Mouse (Mus musculus) embryonic facial prominence, embryonic 15.5 days (tissue): ENCODE measurements around the gene Nfib. TPM values are rescaled to one million over a fixed set of nuclear protein-coding genes. Genes with fewer than 3 reads are reported as not detected.

Experiments
- ATAC-seq: fragments of 200-750 bp; cut with Nextera tagmentation; 2 replicates; pipeline ENCODE4 v1.8.0; 2017; ENCODE audit warnings: low read depth, moderate TSS enrichment; ENCODE audit not compliant: insufficient number of reproducible peaks, low FRiP score, low TSS enrichment
- H3K27ac ChIP-seq: fragments of 300-500 bp; sonication (generic); replicated peaks from 2 replicates; pipeline ENCODE4 v1.5.1; 2015; ENCODE audit warnings: mild to moderate bottlenecking, inconsistent platforms
- H3K27me3 ChIP-seq: fragments of 300-500 bp; sonication (generic); 2 replicates; pipeline ENCODE4 v1.6.1; 2015; ENCODE audit warnings: inconsistent platforms
- H3K36me3 ChIP-seq: fragments of 300-500 bp; sonication (generic); 2 replicates; pipeline ENCODE4 v1.6.1; 2015; ENCODE audit warnings: mild to moderate bottlenecking, inconsistent platforms
- H3K4me1 ChIP-seq: fragments of 300-500 bp; sonication (generic); 2 replicates; pipeline ENCODE4 v1.6.1; 2015; ENCODE audit warnings: inconsistent platforms
- H3K4me2 ChIP-seq: fragments of 300-500 bp; sonication (generic); replicated peaks from 2 replicates; pipeline ENCODE4 v1.6.1; 2015; ENCODE audit warnings: mild to moderate bottlenecking, inconsistent platforms
- H3K4me3 ChIP-seq: fragments of 300-500 bp; sonication (generic); replicated peaks from 2 replicates; pipeline ENCODE4 v1.5.1; 2015; ENCODE audit warnings: mild to moderate bottlenecking, inconsistent platforms
- H3K9ac ChIP-seq: fragments of 300-500 bp; sonication (generic); 2 replicates; pipeline ENCODE4 v1.6.1; 2015; ENCODE audit warnings: inconsistent platforms
- H3K9me3 ChIP-seq: fragments of 300-500 bp; sonication (generic); replicated peaks from 2 replicates; pipeline ENCODE4 v1.6.1; 2016; ENCODE audit warnings: inconsistent platforms
- WGBS: fragments of 180-500 bp; shearing (Covaris S2); methylation state at CpG from one replicate; pipeline ENCODE4 v1.1.7; 2015; 5-methylcytosine and 5-hydroxymethylcytosine counted together
- polyA plus RNA-seq: library from polyadenylated mRNA; unstranded; fragments of >200 nt; fragmentation: Nextera tagmentation; extraction: Ambion mirVana; gene quantifications from 2 replicates; pipeline ENCODE4 v1.2.1, GENCODE M21; 2015

Gene Nfib
- polyA plus RNA-seq, 1 experiment from 2014 or later: 85.7 TPM

DNA sequence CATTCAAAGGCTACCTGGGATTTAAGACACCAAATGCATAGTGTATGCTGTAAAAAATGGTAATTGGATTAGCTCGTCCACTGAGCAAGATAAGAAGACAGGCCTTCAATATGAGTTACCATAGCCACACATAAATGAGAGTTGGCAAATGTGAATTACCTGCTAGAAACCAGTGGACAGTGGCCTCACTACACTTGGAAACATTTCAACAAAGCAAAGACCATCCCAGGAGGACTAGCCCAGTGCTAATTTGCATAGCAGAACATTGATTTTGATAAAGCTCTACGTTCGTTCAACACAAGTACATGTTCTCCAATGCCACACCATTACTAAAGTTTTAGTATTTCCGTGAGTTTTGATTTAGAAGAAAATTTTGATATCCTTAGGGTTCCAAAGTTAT is 98.3 kb downstream of the Nfib start:
- no peak overlapping the region for H3K4me2 ChIP-seq
- no peak overlapping the region for H3K9ac ChIP-seq
- H3K36me3 ChIP-seq: no peaks in the 10 kb centered on the region
- ATAC-seq: no peak
- H3K4me1 ChIP-seq: peaks cover 34% of the 10 kb centered on the region
- no peaks in the 10 kb centered on the region for H3K27me3 ChIP-seq
- H3K9me3 ChIP-seq: no peaks in the 10 kb centered on the region
- no peak overlapping the region for H3K27ac ChIP-seq
- 91% methylated on average over 4 of the region's 4 CpGs for WGBS
- no peak overlapping the region for H3K4me3 ChIP-seq

DNA sequence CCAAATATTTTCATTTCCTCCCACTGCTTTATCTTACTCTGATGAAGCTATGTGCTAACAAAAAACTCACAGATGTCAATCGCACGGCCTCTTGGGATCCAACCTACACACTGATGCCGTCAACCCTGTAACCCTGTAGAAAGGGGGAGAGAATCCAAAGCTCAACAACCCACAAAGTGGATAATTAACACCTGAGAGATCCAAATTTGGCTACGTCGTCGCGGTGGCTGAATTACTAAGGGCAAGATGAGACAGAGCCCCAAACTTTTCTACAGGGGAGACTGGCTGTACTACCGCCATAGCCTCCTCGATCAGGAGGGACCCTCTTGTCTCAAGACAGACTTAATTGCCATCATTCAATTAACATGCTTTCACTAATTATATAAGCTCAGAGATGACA is 99.2 kb downstream of the Nfib start:
- Histone ChIP-seq H3K9me3 (no peaks in the 10 kb centered on the region), H3K4me2 (no peak overlapping the region), H3K4me3 (no peak overlapping the region), H3K27ac (peak overlapping the region; percentile 88; the same call in 1 of the 2 replicates), H3K27me3 (no peaks in the 10 kb centered on the region), H3K36me3 (no peaks in the 10 kb centered on the region), H3K9ac (no peak overlapping the region), H3K4me1 (peaks cover 34% of the 10 kb centered on the region)
- 68% methylated on average over 9 of the region's 9 CpGs for WGBS
- ATAC-seq: no peak

DNA sequence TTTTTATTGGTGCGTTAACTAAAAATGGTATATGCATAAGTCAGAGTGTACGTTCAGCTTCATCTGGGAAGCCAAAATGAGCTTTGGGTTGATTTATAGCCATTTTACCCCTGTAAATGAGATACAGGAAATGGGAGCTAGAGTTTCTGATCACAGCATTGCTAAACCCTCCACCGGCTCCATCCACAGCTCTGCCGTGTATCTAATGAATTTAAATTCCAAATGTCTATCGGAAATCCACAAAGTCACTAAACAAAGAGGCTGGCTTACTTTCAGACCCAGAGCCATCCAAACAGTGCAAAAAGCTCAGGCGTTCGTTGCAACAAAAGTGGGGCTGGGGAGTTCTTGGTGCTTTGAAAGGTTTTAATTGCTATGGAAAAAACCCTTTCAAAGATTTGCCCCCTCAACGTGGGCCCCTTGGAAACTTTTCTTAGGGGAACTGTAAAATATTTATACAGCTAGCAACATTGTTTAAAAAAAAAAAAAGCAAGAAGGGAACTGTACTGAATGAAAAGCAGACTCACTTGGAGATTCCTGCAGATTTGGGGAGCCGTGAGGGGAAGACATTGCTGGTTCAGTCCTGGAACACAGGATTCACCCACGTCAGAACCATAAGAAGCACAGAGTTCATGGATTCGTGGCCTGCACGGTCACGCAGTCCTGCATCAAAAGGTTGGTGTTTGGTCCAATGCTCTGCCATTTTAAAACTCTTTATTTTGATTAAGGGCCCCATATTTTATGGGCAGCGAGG is 100.3 kb downstream of the Nfib start:
- H3K9me3 ChIP-seq: no peaks in the 10 kb centered on the region
- 36% methylated on average over 14 of the region's 14 CpGs for WGBS
- H3K4me3 ChIP-seq: no peak overlapping the region
- H3K9ac ChIP-seq: no peak overlapping the region
- no peaks in the 10 kb centered on the region for H3K36me3 ChIP-seq
- peaks cover 34% of the 10 kb centered on the region for H3K4me1 ChIP-seq
- H3K4me2 ChIP-seq: peak overlapping the region; percentile 28
- H3K27me3 ChIP-seq: no peaks in the 10 kb centered on the region
- peak overlapping the region; percentile 88 for H3K27ac ChIP-seq
- no peak for ATAC-seq

DNA sequence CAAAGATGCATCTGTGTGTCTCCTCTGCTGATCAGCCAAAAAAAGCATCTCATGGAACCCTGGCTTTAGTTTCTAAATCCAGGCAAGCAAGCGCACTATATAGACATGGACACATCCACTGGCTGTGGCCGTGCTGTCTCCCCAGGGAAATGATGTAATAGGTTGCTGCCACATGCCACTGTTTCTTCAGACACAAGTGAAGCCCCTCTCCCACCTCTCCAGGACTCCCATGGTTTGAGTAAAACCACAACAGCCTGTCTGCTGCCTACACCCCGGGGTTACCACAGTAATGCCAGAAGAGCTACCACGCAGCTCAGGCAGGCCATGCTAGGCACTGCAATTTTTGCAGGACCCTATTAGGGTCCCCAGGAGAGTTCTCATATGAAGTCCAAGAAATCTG is 101.0 kb downstream of the Nfib start:
- Histone ChIP-seq H3K4me2 (peak overlapping the region; percentile 28), H3K9me3 (no peaks in the 10 kb centered on the region), H3K4me1 (peaks cover 31% of the 10 kb centered on the region), H3K4me3 (no peak overlapping the region), H3K27ac (peak overlapping the region; percentile 88), H3K27me3 (no peaks in the 10 kb centered on the region), H3K9ac (no peak overlapping the region), H3K36me3 (no peaks in the 10 kb centered on the region)
- 30% methylated on average over 4 of the region's 4 CpGs for WGBS
- ATAC-seq: peak; percentile 24; the same call in 1 of the 2 replicates

DNA sequence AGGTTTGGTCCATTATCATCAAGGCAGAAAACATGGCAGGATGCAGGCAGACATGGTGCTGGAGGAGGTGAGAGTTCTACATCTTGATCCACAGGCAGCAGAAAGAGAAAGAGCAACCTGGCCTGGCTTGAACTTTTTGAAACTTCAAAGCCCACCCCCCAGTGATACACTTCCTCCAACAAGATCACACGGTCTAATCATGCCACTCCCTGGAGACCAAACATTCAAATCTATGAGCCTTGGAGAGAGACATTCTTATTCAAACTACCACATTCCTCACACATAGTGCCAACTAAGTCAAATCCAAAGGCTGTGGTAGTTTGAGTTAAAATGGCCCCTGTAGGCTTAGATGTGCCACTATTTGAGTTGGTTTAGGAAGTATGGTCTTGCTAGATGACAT is 104.9 kb downstream of the Nfib start:
- H3K9me3 ChIP-seq: no peaks in the 10 kb centered on the region
- H3K4me2 ChIP-seq: no peak overlapping the region
- H3K36me3 ChIP-seq: no peaks in the 10 kb centered on the region
- peaks cover 24% of the 10 kb centered on the region for H3K4me1 ChIP-seq
- no peak overlapping the region for H3K27ac ChIP-seq
- H3K9ac ChIP-seq: no peak overlapping the region
- ATAC-seq: no peak
- no peak overlapping the region for H3K4me3 ChIP-seq
- H3K27me3 ChIP-seq: no peaks in the 10 kb centered on the region
- 85% methylated on average over 1 of the region's 1 CpGs for WGBS

DNA sequence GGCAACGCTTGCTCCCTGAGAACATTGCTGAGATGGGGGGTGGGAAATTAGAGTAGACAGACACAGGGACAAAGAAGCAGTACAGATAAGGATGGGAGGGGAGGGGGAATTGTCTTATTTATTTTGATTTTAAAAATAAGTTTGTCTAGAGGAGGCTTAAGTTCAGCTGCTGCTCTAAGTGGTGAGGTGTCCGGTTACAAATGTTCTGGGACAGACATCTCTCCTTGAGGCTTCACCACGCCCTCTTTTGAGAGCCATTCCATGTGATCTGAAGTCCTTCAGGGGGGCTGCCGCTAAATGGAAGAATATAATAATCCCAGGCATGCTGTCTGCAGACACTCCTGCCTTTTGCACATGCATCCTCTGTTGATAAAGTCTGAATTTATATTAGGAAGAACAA is 107.1 kb downstream of the Nfib start:
- WGBS: 19% methylated on average over 4 of the region's 4 CpGs
- no peak overlapping the region for H3K4me2 ChIP-seq
- H3K4me3 ChIP-seq: no peak overlapping the region
- H3K27me3 ChIP-seq: no peaks in the 10 kb centered on the region
- peak overlapping the region; percentile 55 for H3K27ac ChIP-seq
- 0 out of 2 replicates have a peak, but pooled peaks cover 7% of the 10 kb centered on the region for H3K4me1 ChIP-seq
- no peaks in the 10 kb centered on the region for H3K36me3 ChIP-seq
- no peak overlapping the region for H3K9ac ChIP-seq
- H3K9me3 ChIP-seq: no peaks in the 10 kb centered on the region
- ATAC-seq: peak; percentile 51; the same call in 1 of the 2 replicates

DNA sequence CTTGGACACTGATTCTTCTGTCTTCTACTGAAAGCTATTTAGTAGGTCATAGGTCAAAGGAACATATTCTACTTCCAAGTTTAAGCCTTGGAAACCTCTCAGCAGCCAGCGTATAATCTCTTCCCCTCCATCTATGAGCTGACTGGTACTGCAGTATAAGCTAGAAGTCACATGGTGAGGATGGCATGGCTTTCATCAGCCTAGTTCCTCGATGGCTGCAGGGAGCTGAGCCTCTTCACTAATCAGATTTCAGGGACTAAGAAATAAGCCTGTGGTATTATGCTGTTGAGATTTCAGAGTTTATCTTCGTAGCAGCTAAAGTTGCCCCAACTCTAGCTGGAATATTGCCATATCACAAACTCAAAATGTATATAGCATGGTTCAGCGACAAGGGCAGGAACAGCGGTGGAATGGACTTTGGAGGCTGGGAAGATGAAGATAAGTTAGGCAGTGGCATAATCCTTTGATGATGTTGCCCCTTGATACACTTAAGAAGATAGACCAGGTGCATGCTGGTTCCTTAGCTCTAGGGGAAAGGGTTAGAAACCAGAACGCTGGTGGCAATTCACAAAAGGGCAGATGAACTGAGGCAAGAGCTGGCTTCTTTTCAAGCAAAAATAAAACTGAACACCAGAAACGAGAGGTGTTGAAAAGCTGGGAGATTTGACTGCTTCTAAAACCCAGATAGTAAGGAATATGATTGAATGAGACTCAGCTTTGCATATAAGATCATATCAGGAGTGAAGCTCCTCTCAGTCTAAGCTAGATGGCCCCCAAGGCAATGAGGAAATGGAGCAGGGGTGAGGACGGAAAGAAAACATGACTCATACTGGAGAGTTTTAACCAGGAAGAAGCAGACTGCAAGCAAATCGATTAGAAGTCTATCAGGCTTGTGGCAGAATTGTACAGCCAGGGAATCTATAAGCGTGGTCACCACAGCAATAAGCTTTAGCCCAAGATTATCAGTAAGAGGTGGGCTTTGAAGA is 111.6 kb downstream of the Nfib start:
- Histone ChIP-seq H3K9ac (no peak overlapping the region), H3K4me2 (no peak overlapping the region), H3K27me3 (no peaks in the 10 kb centered on the region), H3K27ac (0 out of 2 replicates have a peak overlapping the region, but pooled peaks have one; percentile 34), H3K4me1 (peaks cover 9% of the 10 kb centered on the region; the same call in 1 of the 2 replicates), H3K9me3 (no peaks in the 10 kb centered on the region), H3K36me3 (no peaks in the 10 kb centered on the region), H3K4me3 (no peak overlapping the region)
- ATAC-seq: no peak
- WGBS: 57% methylated on average over 10 of the region's 10 CpGs

DNA sequence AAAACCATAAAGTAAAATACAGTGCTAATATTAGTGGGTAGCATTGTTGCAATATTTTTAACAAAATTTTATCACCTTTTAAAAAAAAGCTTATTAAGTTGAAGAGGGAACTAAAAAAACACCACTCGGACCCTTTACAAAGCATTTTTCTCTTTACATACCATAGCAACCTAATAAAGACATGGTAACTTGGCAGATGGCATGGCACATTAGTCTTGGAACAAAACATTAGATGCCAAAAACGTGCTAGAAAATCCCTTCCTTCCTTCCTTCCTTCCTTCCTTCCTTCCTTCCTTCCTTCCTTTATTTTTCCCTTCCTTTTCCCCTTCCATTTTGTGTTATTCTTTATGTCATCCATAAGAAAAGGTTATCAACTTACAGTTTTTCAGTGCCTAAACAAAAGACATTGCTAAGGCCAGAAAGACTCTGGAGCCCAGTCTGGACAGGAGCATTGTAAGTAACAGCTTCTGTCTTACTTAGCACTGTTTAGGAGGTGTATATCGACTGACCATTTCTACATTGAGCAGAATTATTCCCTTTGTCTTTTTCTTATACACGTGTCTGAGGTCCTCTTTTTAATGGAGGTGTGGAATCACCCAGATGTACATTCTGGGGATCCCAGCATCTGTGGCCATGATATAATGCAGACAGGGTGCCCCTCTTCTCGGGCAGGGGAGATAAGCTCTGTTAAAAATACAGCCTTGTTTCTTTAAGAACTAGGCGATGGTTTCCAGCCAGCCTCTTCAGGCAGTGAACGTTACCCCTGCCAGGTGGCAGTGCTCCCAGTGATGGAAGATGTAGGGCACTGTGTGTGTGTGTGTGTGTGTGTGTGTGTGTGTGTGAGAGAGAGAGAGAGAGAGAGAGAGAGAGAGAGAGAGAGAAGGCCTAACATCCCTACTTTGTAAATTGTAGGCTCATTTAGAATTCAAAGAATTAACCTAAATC is 113.2 kb downstream of the Nfib start:
- H3K4me2 ChIP-seq: no peak overlapping the region
- 53% methylated on average over 7 of the region's 7 CpGs for WGBS
- H3K9ac ChIP-seq: no peak overlapping the region
- peaks cover 3% of the 10 kb centered on the region; the same call in 1 of the 2 replicates for H3K4me1 ChIP-seq
- H3K9me3 ChIP-seq: no peaks in the 10 kb centered on the region
- no peaks in the 10 kb centered on the region for H3K27me3 ChIP-seq
- no peaks in the 10 kb centered on the region for H3K36me3 ChIP-seq
- H3K27ac ChIP-seq: no peak overlapping the region
- ATAC-seq: no peak
- no peak overlapping the region for H3K4me3 ChIP-seq

DNA sequence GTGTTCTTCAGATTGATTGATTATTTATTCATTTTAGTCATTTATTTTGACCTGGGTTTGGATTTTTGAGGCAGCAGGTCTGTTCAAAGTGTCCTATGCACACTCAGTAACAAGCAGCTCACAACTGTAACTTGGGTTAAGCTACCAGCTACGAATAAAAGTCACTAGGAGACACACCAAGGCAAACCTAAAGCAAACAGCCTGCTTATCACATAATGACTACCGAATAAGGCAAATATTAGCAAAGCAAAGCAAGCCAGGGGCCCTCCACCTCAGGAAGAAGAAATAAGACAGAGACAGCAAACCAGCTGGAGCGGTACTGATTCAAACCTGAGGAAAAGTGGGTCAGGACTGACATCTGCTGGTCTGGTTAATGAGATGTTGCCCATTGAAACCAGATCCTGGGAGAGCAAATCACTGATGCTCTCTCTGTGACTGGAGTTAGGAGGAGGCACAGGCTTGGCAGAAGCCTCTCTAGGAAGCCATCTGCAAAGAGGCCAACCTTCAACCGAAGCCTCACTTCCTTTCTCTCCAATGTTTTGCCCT is 116.1 kb downstream of the Nfib start:
- 37% methylated on average over 4 of the region's 4 CpGs for WGBS
- H3K27me3 ChIP-seq: no peaks in the 10 kb centered on the region
- H3K27ac ChIP-seq: no peak overlapping the region
- no peak overlapping the region for H3K9ac ChIP-seq
- no peak overlapping the region for H3K4me3 ChIP-seq
- no peaks in the 10 kb centered on the region for H3K9me3 ChIP-seq
- no peaks in the 10 kb centered on the region for H3K36me3 ChIP-seq
- ATAC-seq: no peak
- H3K4me2 ChIP-seq: no peak overlapping the region
- peaks cover 3% of the 10 kb centered on the region; the same call in 1 of the 2 replicates for H3K4me1 ChIP-seq

DNA sequence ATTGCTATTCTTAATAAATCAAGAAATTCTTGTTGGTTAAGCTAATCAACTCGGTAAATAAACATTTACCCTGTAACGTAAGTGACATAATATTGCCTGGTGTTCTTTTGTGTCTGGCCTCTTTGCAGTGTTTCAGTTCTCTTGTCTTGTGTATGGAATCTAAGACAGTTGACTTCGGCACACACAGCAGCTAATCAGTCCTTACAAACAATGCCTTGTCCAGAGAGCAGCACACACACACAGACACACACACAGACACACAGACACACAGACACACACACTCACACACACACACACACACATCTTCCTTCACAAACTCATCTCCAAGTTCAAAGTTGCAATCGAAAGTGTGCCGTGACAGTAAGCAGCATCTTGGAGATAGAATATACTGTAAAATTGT is 116.8 kb downstream of the Nfib start:
- ATAC-seq: no peak
- 76% methylated on average over 5 of the region's 5 CpGs for WGBS
- no peaks in the 10 kb centered on the region for H3K36me3 ChIP-seq

More for the DNA sequence above, 116.8 kb downstream of the Nfib start:
- peaks cover 3% of the 10 kb centered on the region; the same call in 1 of the 2 replicates for H3K4me1 ChIP-seq
- H3K9me3 ChIP-seq: no peaks in the 10 kb centered on the region
- no peaks in the 10 kb centered on the region for H3K27me3 ChIP-seq
- no peak overlapping the region for H3K27ac ChIP-seq
- H3K4me3 ChIP-seq: no peak overlapping the region
- no peak overlapping the region for H3K4me2 ChIP-seq
- no peak overlapping the region for H3K9ac ChIP-seq
